Mouse (Mus musculus): ENCODE measurements at regions not wholly inside any gene's neighbourhood (a gene's known extent, or its start where the extent isn't known, plus 50 kb on each side); places are given as distances from the start of the nearest gene placed in this dataset.

DNA sequence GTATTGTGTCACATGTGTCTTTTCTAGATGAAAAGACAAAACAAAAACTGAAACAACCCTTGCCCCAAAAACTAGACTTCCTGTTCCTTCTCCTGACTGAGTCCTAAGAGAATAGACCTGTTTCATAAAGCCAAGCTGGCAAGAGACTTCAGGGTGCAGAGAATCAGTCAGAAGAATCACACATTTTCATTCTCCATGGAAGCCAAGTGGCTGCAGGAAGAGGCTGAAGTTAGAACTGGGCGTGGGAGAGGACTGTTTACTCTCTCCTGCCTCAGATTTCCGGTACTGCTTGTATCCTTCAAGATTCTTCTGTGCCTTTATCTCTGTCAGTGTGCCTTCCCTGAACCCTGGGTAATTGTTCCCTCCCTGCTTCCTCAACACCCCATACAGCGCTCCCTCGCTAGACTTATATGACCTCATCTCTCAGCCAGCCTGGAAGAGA lies 64.0 kb upstream of the Cd28 start:
- TF ChIP-seq CTCF (IDR thresholded peaks at IDR 0.05; ENCODE audit: low read depth, low read length) = no peak
- TF ChIP-seq POLR2A (IDR thresholded peaks at IDR 0.05; ENCODE audit: borderline replicate concordance, low read depth, low read length) = no peak

Measured in bone marrow macrophage, adult 2 months (primary cell).